8 mouse cellular contexts compared by ENCODE assay signal in genomic region chr11:105911592-105912375, GRCm38 (mm10). TPM values are rescaled to one million over a fixed set of nuclear protein-coding genes. Genes with fewer than 3 reads are reported as not detected.
DNase-seq lines count a peak whose midpoint lies in the region; ATAC-seq lines count a peak whose summit lies in the region.

No protein-coding gene starts in this region.

- 33% methylated on average over 4 of the region's 4 CpGs for WGBS in heart, embryonic 10.5 days
- WGBS in forebrain, embryonic 14.5 days = 32% methylated on average over 4 of the region's 4 CpGs
- 36% methylated on average over 4 of the region's 4 CpGs for WGBS in midbrain, embryonic 14.5 days

- H3K4me1 ChIP-seq in heart, embryonic 10.5 days = no peaks in the 10 kb centered on the region
- no peaks in the 10 kb centered on the region for H3K4me1 ChIP-seq in forebrain, embryonic 14.5 days (ENCODE audit: control insufficient read depth, insufficient read depth, low read length)
- H3K4me1 ChIP-seq in midbrain, embryonic 14.5 days (ENCODE audit: control insufficient read depth, insufficient read depth, low read length) = no peaks in the 10 kb centered on the region

- peak; percentile 66; the same call in 1 of the 2 replicates for ATAC-seq in forebrain, embryonic 14.5 days
- ATAC-seq in midbrain, embryonic 14.5 days (ENCODE audit: low FRiP score, low TSS enrichment) = no peak

- no peaks in the 10 kb centered on the region for H3K27me3 ChIP-seq in heart, embryonic 10.5 days (ENCODE audit: insufficient read depth, poor library complexity, severe bottlenecking)
- H3K27me3 ChIP-seq in forebrain, embryonic 14.5 days (replicated peaks; ENCODE audit: control insufficient read depth, insufficient read depth, low read length) = no peaks in the 10 kb centered on the region
- H3K27me3 ChIP-seq in midbrain, embryonic 14.5 days (ENCODE audit: control insufficient read depth, insufficient read depth, low read length) = no peaks in the 10 kb centered on the region

- no peak overlapping the region for H3K4me2 ChIP-seq in forebrain, embryonic 14.5 days (ENCODE audit: low read length)
- no peak overlapping the region for H3K4me2 ChIP-seq in midbrain, embryonic 14.5 days (ENCODE audit: low read length)

- H3K27ac ChIP-seq in heart, embryonic 10.5 days = no peak overlapping the region
- H3K27ac ChIP-seq in forebrain, embryonic 14.5 days (ENCODE audit: low read depth, low read length) = no peak overlapping the region
- no peak overlapping the region for H3K27ac ChIP-seq in midbrain, embryonic 14.5 days (replicated peaks; ENCODE audit: low read depth, low read length)

- H3K9ac ChIP-seq in forebrain, embryonic 14.5 days (ENCODE audit: low read length) = no peak overlapping the region
- no peak overlapping the region for H3K9ac ChIP-seq in midbrain, embryonic 14.5 days (replicated peaks; ENCODE audit: low read length)

- H3K4me3 ChIP-seq in heart, embryonic 10.5 days = no peak overlapping the region
- H3K4me3 ChIP-seq in forebrain, embryonic 14.5 days (ENCODE audit: low read depth, low read length) = no peak overlapping the region
- H3K4me3 ChIP-seq in midbrain, embryonic 14.5 days (replicated peaks; ENCODE audit: low read depth, low read length) = no peak overlapping the region

- no peaks in the 10 kb centered on the region for H3K9me3 ChIP-seq in heart, embryonic 10.5 days
- H3K9me3 ChIP-seq in forebrain, embryonic 14.5 days (replicated peaks; ENCODE audit: control insufficient read depth, low read length) = no peaks in the 10 kb centered on the region
- no peaks in the 10 kb centered on the region for H3K9me3 ChIP-seq in midbrain, embryonic 14.5 days (ENCODE audit: control insufficient read depth, low read length)

- peaks cover 43% of the 10 kb centered on the region for H3K36me3 ChIP-seq in heart, embryonic 10.5 days
- peaks cover 31% of the 10 kb centered on the region for H3K36me3 ChIP-seq in forebrain, embryonic 14.5 days (ENCODE audit: control insufficient read depth, insufficient read depth, low read length)
- peaks cover 54% of the 10 kb centered on the region for H3K36me3 ChIP-seq in midbrain, embryonic 14.5 days (ENCODE audit: control insufficient read depth, insufficient read depth, low read length)

- DNase-seq in heart, adult 18-20 months = peak; percentile 70 to 89
- no peak for DNase-seq in heart, embryonic 10.5 days (ENCODE audit: low spot score)
- DNase-seq in c-Kit-positive CD71-positive TER-119-positive erythroid progenitor cells, embryonic 14.5 days (ENCODE audit: low spot score) = peak; percentile 72
- DNase-seq in forebrain, embryonic 14.5 days (ENCODE audit: low spot score) = peak; percentile 94
- peak; percentile 83 for DNase-seq in induced T-regulatory cell, adult 2 months (ENCODE audit: low read depth)
- DNase-seq in left cerebral cortex, postnatal 36 days (ENCODE audit: low spot score in 2 of 2) = peak; percentile 60 to 70
- peak; percentile 94 for DNase-seq in midbrain, embryonic 14.5 days
- peak; percentile 42 for DNase-seq in spleen, adult 12 weeks (ENCODE audit: low spot score)

- intact Hi-C loops in left cerebral cortex, postnatal 36 days (cut with DNase I) = loop anchor here (5.0 kb wide), 3 partner anchors 319 to 579 kb away; no protein-coding TSS in a partner anchor

RNA-seq across cellular contexts. Expression of gene Cyb561, which starts 41.4 kb away (rescaled TPM):
- total RNA-seq in heart, adult 18-20 months (2021) = 1 to 10 TPM; 6.9 to 9.0 TPM
- polyA plus RNA-seq in heart, embryonic 10.5 days (2016; fragmentation: Nextera tagmentation; extraction: Ambion mirVana) = 4.1 and 4.6 TPM in 2 replicates
- polyA plus RNA-seq in forebrain, embryonic 14.5 days (2014; fragmentation: Nextera tagmentation; extraction: Ambion mirVana) = 26.0 and 32.5 TPM in 2 replicates
- 10 to 100 TPM; 81.8 to 88.9 TPM for total RNA-seq in left cerebral cortex, postnatal 36 days (2021)
- 45.7 and 52.9 TPM in 2 replicates for polyA plus RNA-seq in midbrain, embryonic 14.5 days (2014; fragmentation: Nextera tagmentation; extraction: Ambion mirVana)

RNA-seq across cellular contexts. Expression of gene Ace, which starts 56.0 kb away (rescaled TPM):
- 10 to 100 TPM; 22.2 to 25.1 TPM for total RNA-seq in heart, adult 18-20 months (2021)
- polyA plus RNA-seq in heart, embryonic 10.5 days (2016; fragmentation: Nextera tagmentation; extraction: Ambion mirVana) = 0.43 and 0.65 TPM in 2 replicates
- 1.9 and 3.1 TPM in 2 replicates for polyA plus RNA-seq in forebrain, embryonic 14.5 days (2014; fragmentation: Nextera tagmentation; extraction: Ambion mirVana)
- total RNA-seq in left cerebral cortex, postnatal 36 days (2021) = 10 to 100 TPM in 1 of 2 experiments, 1 to 10 TPM in 1; 9.2 to 11.5 TPM
- 2.9 and 3.6 TPM in 2 replicates for polyA plus RNA-seq in midbrain, embryonic 14.5 days (2014; fragmentation: Nextera tagmentation; extraction: Ambion mirVana)
